Mouse (Mus musculus) B cell, adult (primary cell): ENCODE results near the gene Vmn1r205. TPM values are rescaled to one million over a fixed set of nuclear protein-coding genes. Genes with fewer than 3 reads are reported as not detected.

Experiments used
- total RNA-seq: library from RNA; stranded (reverse); gene quantifications from 4 replicates; pipeline ENCODE4 v1.2.4, GENCODE M21; 2023; ENCODE audit not compliant: inconsistent age

Vmn1r205 gene
- not detected in 4 replicates for total RNA-seq

DNA sequence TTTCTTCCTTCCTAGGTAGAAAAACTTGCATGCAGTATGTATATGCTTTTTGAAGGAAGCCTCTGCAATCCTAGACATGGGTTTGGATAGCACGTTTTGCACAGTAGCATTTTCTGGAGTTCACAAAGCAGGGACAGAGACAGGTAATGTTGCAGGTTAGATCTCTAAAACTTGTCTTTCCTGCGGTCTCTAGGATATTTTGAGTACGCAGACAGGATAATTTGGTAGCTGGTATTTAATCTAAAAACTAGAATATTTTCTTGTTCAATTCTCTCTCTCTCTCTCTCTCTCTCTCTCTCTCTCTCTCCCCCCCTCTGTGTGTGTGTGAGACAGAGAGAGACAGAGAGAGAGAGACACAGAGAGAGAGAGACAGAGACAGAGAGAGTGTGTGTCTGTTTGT, at the start of gene Vmn1r205:
Vmn1r205 (minus strand) TSS at position 101 of the 400 bp plus-strand sequence.

DNA sequence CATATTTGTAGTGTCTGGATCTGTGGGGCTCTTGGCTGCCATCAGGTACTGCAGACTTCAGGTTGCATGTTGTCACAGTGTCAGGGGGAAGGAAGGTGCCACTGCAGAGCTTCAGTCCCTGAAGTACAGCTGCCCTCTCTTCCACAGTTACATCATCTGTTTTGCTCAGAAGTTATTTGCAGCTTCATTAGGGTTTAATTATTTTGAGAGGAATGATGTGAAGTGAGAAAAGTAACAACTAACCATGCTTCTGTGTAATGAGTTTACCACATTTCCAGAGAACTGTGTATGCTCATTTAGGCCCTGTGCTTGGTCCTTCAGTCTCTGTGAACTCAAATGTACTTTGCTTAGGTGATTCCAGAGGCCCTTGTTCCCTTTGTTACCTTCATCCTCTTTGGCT, 31.4 kb upstream of the Vmn1r205 start, which contains the start of gene Vmn1r206:
Vmn1r206 (minus strand) TSS at position 101 of the 400 bp plus-strand sequence.

DNA sequence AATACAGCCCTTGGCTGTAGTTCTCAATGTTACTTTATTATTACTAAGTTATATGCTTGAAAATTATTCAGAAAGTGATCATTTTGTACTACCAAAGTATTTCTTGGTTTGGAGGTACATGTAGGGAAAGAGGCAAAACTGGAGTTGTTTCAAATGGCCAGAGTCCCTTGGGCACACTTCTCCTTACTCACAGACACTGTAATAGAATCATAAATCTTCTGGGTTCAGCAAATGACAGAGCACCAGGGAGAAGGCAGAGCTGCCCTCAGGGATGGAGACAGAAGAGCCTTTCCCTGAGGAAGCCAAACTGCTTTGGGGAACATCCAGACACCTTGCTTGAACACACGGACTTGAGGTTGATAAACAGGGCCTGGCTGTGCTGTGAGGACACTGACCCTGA, 39.9 kb downstream of the Vmn1r205 start, which contains the start of gene Vmn1r204:
Vmn1r204 (plus strand) TSS at position 301 of the 400 bp plus-strand sequence.

Other genes starting within 250 kb of the Vmn1r205 start
- not detected in 4 replicates for gene Vmn1r198, start 242.6 kb downstream of the Vmn1r205 start, total RNA-seq
- not detected in 4 replicates for gene Vmn1r199, start 213.2 kb downstream of the Vmn1r205 start, total RNA-seq
- not detected in 4 replicates for gene Vmn1r200, start 202.6 kb downstream of the Vmn1r205 start, total RNA-seq
- not detected in 4 replicates for gene Vmn1r201, start 121.1 kb downstream of the Vmn1r205 start, total RNA-seq
- gene Vmn1r202, start 87.6 kb downstream of the Vmn1r205 start, total RNA-seq, result not detected in 4 replicates
- 0.15 TPM in 1 of 4 replicates, not detected in the others for gene Vmn1r203, start 74.9 kb downstream of the Vmn1r205 start, total RNA-seq
- gene Vmn1r204, start 39.8 kb downstream of the Vmn1r205 start, total RNA-seq, result not detected in 4 replicates
- gene Vmn1r206, start 31.3 kb upstream of the Vmn1r205 start, total RNA-seq, result not detected in 4 replicates
- gene Vmn1r207-ps, start 136.6 kb upstream of the Vmn1r205 start, total RNA-seq, result not detected in 4 replicates
- gene Vmn1r208, start 184.4 kb upstream of the Vmn1r205 start, total RNA-seq, result not detected in 4 replicates
- 0.10 TPM in 1 of 4 replicates, not detected in the others for gene Vmn1r209, start 216.7 kb upstream of the Vmn1r205 start, total RNA-seq
- not detected in 4 replicates for gene Vmn1r210, start 238.3 kb upstream of the Vmn1r205 start, total RNA-seq